Mouse (Mus musculus) left cerebral cortex, postnatal 25 days (tissue): ENCODE measurements at regions not wholly inside any gene's neighbourhood (a gene's known extent, or its start where the extent isn't known, plus 50 kb on each side); places are given as distances from the start of the nearest gene placed in this dataset.
A peak's percentile ranks its signal among the peaks of the same experiment; 100 is the strongest.

ENCODE experiments used
- DNase-seq, 2 experiments: peaks; one replicate each; pipeline ENCODE4 v3.0.0; 2022; ENCODE audit warnings: low spot score in 2 of 2, mixed read lengths in 1 of 2
- intact Hi-C: fragments of 180-260 bp; cut with DNase I; formaldehyde crosslinking; loops from one replicate; pipeline ENCODE4 v1.15.1; 2025

DNA sequence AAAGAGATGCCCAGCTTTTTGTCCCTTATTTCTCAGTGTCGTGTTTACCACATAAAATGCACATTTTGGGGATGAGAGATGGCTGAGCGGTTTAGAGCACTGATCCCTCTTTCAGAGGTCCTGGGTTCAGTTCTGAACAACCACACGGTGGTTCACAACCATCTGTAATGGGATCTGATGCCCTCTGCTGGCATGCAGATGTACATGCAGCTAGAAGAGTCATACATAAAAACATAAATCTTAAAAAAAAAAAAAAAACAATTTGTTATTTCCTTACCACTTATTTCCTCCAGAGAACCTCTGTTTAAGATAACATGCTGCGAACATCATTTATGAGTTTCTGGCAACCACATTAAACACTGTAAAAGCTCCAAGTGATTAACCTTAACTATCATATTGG lies 149.0 kb upstream of the Slco3a1 start:
- DNase-seq = no peak
- intact Hi-C loops = no loop called here

DNA sequence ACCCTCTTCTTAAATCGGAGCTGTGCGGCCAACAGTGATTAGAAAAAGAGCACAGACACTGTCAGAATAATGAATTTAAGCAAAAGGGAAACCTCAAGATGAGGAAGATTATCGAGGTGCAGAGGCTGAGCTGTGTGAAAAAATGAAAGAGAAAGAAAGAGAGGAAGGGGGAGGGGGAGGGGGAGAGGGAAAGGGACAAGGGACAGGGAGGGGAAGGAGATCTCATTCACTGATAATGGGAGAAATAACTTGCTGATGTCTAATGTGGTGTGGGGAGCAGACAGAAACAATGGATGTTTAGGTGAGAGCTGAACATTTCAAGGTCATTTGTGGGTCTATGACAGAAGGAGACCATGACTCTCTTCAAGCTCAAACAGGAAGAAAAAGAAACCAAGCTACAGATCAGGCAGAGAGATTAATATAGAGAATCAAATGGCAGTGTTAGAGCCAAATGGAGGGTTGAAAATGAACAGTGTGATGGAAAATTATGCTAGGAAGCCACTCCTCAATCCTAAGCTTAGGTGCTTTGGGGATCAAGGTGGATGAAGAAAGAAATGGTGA lies 143.3 kb upstream of the Slco3a1 start:
- no peak for DNase-seq
- intact Hi-C loops = no loop called here

DNA sequence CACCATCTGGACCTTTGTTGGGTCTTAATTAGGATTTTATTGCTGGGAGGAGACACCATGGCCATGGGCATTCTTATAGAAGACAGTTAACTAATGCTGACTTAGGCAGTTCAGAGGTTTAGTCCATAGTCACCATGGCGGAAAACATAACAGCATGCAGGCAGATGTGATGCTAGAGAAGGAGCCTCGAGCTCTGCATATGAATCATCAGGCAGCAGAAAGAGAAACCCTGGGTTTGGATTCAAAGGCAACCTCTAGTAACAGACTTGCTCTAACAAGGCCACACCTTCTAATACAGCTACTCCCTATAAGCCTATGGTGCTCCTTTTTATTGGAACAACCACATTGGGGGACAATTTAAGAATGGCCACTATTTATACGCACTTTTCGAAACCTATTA lies 141.7 kb upstream of the Slco3a1 start:
- intact Hi-C loops = no loop called here
- no peak for DNase-seq

DNA sequence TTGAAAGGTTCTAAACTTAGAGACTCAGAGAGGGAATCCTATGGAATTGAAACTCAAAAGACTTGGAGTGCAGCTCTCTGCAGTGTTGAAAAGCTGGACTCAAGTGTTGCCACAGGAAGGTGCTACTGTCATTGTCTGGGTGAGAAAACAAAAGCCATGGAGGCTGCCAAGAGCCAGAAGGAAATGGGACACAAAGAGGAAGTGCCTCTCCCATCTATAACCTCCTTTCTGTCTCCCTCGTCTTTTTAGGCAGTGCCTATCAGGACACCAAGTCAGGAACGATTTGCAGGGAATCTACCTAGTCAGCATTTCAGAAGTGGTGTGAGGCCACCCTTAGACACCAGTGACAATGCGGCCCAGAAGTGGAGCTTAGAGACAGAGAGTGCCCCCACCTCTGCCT lies 138.5 kb upstream of the Slco3a1 start:
- intact Hi-C loops = no loop called here
- no peak for DNase-seq

DNA sequence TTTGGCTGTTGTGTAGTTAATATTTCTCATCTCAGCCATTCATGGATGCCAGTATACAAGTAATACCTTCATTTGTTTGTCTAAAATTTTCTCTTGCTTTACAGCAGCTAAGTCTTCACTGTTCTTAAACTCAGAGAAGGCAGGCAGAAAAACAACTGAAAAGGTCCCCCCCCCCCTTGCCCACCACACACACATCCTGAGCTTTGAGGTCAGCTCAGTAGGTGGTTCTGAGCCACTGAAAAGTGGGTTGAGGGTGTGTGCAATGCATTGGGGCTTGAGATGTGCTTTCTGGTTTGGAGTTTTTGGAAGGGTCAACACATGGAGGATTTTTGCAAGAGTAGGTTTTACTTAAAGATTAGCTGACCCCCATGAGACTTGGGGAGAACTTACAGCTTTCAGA lies 136.1 kb upstream of the Slco3a1 start:
- intact Hi-C loops = no loop called here
- DNase-seq = no peak

DNA sequence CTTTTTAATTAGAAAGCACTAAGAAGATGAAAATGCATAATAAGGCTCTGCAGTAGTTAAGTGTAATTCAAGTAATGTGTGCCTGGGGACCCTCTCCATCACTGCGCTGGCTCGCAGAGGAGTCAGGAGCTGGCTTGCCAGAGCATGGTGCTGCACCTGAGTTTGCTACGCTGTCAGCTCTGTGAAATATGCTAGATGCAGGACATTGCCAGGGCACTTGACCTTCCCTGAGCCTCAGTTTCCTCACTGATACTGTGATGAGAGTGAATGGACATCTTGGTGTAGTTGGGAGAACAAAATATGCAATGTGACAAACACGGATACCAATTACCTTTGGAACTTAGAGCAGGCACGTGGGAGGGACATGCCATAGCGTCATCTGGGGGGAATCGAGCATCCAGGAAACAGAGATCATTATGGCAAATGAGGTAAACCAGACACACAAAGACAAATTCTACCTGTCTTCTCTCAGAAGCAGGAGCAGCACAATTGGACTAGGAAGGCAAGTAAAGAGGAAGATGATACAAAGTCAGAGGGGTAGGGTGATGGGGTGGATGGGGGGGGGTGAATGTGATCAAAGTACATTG lies 133.6 kb upstream of the Slco3a1 start:
- intact Hi-C loops = no loop called here
- DNase-seq = no peak

DNA sequence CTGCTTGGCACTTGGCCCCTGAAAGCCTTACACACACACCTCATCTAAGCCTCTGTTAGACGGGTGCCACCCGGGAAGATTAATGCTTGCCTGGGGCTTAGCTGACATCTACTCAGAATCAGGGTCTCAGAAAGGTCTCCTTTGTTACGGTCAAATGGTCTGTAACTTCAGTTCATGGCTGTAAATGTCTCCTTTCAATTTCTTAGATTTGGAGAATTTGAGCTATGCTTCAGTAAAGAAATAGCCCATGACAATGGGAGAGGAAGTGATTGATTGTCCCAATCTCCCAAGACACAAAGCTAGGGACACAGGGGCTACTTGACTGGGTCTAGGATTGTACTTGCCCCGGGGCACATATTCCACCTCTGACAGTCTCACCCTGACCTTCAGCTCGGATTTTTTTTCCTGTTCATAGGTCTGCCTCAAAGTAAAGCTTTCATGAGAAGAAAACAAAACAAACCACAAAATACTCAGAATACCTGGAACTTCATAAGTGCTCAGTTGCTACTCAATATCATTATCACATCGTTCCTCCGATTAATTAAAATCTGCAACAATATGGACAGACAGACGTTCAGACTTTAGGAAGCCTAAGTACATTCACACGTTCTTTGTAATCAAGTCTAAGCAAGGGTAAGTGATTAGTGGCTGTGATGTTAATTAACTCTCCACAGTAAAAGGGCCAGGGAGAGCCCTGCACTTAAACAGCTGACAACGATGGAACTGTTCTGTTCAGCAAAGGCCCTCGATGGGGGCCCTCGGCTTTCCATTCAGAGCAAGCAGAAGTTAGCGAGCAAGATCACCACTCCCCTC lies 132.9 kb upstream of the Slco3a1 start:
- intact Hi-C loops = no loop called here

DNA sequence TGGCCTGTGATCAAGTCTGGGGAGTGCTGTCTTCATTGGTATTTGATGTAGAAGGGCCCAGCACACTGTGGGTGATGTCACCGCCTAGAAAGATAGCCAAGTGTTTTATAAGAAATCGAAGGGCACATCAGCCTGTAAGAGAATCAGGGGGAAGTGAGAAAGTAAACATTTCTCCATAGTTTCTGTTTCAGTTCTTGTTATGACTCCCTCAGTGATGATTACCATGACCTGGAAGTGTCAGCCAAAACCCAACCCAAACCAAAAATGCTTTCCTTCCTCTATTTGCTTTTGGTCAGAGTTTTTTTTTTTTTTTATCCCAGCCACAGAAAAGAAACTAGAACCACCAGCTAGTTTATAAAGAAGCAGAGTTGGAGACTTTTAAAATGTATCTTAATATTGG lies 129.4 kb upstream of the Slco3a1 start:
- DNase-seq = no peak
- intact Hi-C loops = no loop called here

More for the DNA sequence above, 132.9 kb upstream of the Slco3a1 start:
- DNase-seq = no peak

DNA sequence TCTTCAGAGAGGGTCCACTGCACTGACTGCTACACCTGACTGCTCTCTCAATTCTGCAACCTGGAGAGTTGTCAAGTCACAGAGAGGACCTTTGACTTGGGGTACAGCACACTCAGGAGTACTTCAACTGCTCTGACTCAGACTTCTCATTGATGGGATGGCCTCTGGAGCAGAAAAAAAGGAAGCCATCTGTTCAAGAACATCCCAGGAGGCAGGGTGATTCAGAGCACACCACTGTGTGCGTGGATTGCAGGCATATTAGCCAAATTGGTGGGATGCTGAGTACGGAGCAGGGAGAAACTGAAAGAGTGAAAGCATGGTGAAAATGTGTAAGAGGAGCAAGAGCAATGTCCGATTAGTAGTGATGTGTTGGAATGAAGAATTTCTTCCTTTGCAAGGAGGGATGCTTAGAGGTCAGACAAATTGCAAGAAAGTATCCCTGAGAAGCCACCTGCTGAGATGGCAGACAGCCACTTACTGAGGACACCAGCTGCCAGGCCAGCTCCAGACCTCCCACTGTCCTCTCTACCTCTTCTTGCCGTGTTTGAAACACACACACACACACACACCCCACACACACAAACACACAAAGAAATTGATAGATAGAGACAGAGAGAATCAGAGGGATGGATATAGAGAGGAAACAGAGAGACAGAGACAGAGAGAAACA lies 119.2 kb upstream of the Slco3a1 start:
- intact Hi-C loops = no loop called here

DNA sequence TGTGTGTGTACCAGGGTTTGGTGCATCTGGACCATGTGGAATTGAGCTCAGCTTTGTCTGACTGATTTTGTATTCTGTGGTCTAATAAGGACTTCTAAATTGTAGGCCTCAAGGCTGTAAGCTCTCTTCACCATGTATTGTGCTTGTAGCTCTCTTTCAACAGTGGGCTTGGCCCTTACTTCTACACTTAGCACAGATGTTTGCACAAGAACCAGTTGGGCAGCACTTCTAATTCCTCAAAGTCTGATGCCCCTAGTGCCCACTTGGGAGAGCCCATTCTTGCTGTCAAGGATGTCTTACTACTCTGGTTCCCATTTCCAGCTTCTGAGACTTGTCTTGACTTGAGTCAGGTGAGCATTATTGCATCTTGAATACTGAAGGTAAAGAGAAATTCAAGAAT lies 114.5 kb upstream of the Slco3a1 start:
- DNase-seq = no peak

More for the DNA sequence above, 119.2 kb upstream of the Slco3a1 start:
- DNase-seq = no peak

DNA sequence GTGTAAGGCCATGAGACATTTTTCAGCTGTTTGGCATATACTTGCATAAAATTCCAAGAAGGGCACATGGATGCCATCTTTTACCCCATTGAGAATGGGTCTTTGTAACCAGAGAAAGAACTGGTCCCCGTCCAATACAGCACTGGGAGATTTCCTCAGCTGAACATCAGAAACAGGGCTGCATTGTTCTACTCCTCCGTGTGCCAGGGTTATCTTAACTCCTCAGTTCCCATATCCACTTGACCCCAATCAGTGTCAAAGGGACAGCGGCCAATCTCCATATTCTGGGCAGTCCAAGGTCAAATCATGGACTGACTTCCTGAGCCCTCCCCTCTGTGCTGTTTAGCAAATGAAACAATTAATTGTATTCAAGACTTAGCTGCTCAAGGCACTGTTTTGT lies 112.5 kb upstream of the Slco3a1 start:
- DNase-seq = peak in 1 of 2 experiments; percentile 23
- intact Hi-C loops = no loop called here

More for the DNA sequence above, 114.5 kb upstream of the Slco3a1 start:
- intact Hi-C loops = no loop called here

DNA sequence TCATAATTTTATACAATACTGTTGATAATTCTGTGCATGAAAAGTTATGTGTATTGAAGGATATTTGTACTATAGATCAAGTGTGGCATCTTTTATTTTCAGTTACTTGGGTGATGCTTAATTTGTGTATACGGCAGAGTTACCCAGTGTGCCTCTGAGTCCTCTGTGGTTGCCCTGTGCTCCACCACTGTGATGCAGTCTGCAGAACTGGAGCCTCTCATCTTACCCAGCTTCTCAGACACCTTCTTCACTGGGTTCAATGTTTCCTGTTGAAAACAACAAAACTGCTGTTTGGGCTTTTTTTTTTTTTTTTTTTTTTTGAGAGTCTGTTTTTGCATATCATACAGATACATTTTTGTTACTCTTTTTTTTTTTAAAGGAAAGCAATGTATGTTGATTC lies 109.2 kb upstream of the Slco3a1 start:
- intact Hi-C loops = no loop called here
- no peak for DNase-seq

DNA sequence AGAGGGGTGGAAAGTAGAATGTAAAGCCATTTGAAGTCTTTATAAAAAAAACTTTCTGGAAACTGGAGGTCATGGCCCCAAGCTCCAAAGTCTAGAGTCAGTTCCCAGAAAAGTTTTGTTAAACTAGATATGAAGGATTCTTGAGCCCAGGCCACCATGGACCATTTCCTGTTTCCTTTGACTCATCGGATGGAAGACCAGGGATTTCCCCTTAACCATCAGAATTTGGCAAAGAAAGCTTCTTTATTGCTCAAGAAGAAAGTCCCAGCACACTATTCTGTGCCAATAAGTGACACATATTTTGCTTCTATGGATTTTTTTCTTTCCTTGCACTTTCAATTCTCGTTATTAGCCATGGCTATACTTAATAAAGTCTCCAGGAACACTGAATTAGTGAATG lies 92.7 kb upstream of the Slco3a1 start:
- intact Hi-C loops = no loop called here
- no peak for DNase-seq

DNA sequence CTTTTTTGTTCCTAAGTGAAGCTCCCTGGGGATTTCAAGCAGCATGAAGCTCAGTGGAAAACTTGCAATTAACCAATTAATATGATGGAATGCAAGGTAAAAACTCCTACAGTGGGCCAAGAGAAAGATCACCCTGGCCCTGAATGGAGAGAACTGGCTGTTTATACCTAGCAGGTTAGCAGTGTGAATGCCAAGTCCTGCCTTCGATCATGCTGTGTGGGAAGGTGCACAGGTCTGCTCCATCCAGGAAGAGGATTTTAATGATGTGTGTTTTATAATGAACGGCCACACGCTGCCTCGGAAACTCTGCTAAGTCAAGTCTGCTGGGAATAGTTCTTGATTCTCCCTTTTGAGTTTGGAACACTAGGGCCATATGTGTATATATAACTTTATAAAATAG lies 85.6 kb upstream of the Slco3a1 start:
- DNase-seq = no peak
- intact Hi-C loops = no loop called here

DNA sequence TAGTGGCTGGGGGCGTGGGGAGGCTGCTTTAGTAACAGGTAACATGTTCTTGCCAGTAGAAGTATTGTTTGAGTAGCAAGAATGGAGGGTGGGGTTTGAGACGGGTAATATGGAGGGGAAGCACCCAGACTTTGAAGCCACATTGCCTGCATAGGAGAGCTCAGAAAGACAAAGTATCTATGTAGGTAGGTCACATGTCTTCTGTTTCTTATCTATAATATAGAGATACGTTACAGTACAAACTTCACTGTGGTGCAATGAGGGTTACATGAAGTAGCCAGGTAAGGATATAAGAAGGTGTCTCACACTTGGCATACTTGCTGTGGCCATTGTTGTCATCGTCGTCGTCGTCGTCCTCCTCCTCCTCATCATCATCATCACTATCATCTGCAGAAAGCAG lies 77.6 kb upstream of the Slco3a1 start:
- DNase-seq = no peak
- intact Hi-C loops = no loop called here

DNA sequence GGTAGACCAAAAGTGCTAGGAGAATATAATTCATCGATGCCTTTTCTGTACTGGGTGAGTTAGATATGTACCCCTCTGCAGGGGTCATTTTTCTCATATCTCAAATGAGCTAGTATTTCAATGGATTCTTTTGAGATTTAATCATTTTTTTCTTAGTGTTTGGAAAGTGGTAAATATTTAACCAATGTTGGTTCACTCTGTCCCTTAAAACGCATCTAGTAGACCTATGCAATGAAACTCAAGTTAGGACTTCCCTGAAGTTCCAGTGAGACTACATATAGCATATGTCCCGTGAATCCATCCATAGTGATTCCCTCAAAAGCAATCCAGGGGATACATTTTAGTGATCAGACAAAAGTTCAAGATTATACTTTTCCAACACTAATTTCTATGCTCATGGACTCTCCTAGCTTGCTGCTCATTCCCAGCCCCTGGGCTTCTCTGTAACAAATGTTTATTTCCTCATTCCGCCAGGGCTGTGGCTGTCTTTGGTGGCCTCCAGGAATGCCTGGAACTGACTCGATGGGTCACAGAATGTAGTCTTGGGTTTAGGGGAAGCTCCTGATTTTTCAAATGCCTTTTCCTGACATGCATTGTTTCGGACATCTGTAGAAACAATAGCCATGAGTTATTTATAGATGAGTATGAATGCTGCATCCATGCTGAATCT lies 74.4 kb upstream of the Slco3a1 start:
- no peak for DNase-seq
- intact Hi-C loops = no loop called here
